In the genomic region with DNA sequence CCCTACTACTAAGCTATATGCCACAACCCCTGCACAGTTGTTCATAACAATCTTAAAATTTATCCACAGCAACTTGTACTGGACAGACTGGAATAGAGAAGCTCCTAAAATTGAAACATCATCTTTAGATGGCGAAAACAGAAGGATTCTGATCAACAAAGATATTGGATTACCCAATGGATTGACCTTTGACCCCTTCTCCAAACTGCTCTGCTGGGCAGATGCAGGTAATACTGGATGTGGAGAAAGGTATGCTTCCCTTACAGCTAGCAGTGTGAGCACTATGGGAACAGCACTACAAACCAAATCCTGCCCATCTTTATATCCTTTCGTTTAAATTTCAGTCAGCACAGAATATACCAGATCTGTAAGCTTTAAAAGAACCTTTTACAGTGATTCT, we compare ENCODE assay signal across 17 mouse cellular contexts. TPM values are rescaled to one million over a fixed set of nuclear protein-coding genes. Genes with fewer than 3 reads are reported as not detected.
"Had no signal": no experiment of that assay in that cellular context is flagged by ENCODE, and none has a peak within 500 bp of the region (broad histone marks: within the 10 kb centered on the region; RNA-seq: fewer than 3 reads in every experiment).

No protein-coding gene starts in this region.

- H3K4me1 ChIP-seq: neural tube, embryonic 13.5 days; neural tube, embryonic 15.5 days; stomach, embryonic 15.5 days had no signal

- H3K27ac ChIP-seq: neural tube, embryonic 13.5 days; neural tube, embryonic 15.5 days; stomach, embryonic 15.5 days; stomach, postnatal 0 days had no signal

- H3K9me3 ChIP-seq: neural tube, embryonic 13.5 days; neural tube, embryonic 15.5 days; stomach, embryonic 15.5 days had no signal

- H3K27me3 ChIP-seq: neural tube, embryonic 13.5 days; neural tube, embryonic 15.5 days; stomach, embryonic 15.5 days had no signal

- DNase-seq: retina, postnatal 1 day; right cerebral cortex, adult 18-20 months; right cerebral cortex, postnatal 14 days; right cerebral cortex, postnatal 25 days; right cerebral cortex, postnatal 4 days; spleen, adult 18-20 months; thymus, adult 18-20 months; thymus, adult 2 months; thymus, postnatal 14 days; thymus, postnatal 25 days; thymus, postnatal 36 days; thymus, postnatal 4 days had no signal

- H3K4me3 ChIP-seq: neural tube, embryonic 13.5 days; neural tube, embryonic 15.5 days; stomach, embryonic 15.5 days had no signal

- H3K9ac ChIP-seq: neural tube, embryonic 13.5 days; neural tube, embryonic 15.5 days; stomach, embryonic 15.5 days had no signal

- H3K4me2 ChIP-seq: neural tube, embryonic 13.5 days; neural tube, embryonic 15.5 days; stomach, embryonic 15.5 days had no signal

RNA-seq across cellular contexts. Expression of gene Nid2, which starts 56.8 kb away (rescaled TPM):
- total RNA-seq: neutrophil, adult 5-6 weeks had no signal
